Comparison of ENCODE assay signal across 31 mouse cellular contexts in the genomic region with DNA sequence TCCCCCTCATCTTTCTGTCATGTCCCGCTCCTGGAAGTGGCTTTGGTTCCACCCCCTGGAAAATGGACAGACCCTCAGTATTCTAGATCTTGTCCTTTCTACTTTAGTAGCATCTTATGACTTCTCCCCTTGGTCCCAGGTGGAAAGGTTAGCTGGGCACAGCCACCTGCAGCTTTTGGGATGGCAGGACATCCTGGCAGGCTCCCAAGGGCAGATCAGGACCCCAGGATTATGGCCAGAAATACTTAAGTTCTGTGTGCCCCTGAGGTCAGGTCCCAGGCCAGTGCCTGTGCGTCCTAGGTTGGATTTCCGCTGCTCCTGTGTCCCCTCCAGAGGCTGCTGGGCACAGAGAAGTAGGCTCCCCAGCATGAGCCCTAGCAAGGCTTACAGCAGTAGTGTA.
"Had no signal": no experiment of that assay in that cellular context is flagged by ENCODE, and none has a peak within 500 bp of the region (broad histone marks: within the 10 kb centered on the region; RNA-seq: fewer than 3 reads in every experiment).

No protein-coding gene starts in this region.

- H3K9ac ChIP-seq: limb, embryonic 12.5 days; limb, embryonic 13.5 days; limb, embryonic 15.5 days; liver, embryonic 12.5 days; liver, embryonic 13.5 days; liver, embryonic 14.5 days; liver, embryonic 15.5 days; liver, postnatal 0 days; lung, embryonic 14.5 days; lung, embryonic 15.5 days; midbrain, embryonic 12.5 days; midbrain, embryonic 15.5 days; neural tube, embryonic 12.5 days had no signal

- H3K4me2 ChIP-seq: limb, embryonic 12.5 days; limb, embryonic 13.5 days; limb, embryonic 15.5 days; liver, embryonic 11.5 days; liver, embryonic 12.5 days; liver, embryonic 13.5 days; liver, embryonic 15.5 days; lung, embryonic 14.5 days; lung, embryonic 15.5 days; midbrain, embryonic 12.5 days; midbrain, embryonic 15.5 days; neural tube, embryonic 12.5 days had no signal

- H3K4me3 ChIP-seq: left cerebral cortex, adult 2 months; limb, embryonic 10.5 days; limb, embryonic 12.5 days; limb, embryonic 13.5 days; limb, embryonic 15.5 days; liver, embryonic 12.5 days; liver, embryonic 13.5 days; liver, embryonic 15.5 days; lung, embryonic 15.5 days; megakaryocyte, embryonic 14.5 days; midbrain, embryonic 10.5 days; midbrain, embryonic 12.5 days; midbrain, embryonic 15.5 days; myocyte; neural tube, embryonic 12.5 days had no signal

- H3K27me3 ChIP-seq: midbrain, embryonic 15.5 days had no signal

- H3K36me3 ChIP-seq: limb, embryonic 10.5 days; liver, embryonic 12.5 days; liver, embryonic 13.5 days; liver, embryonic 15.5 days; lung, embryonic 15.5 days had no signal

- H3K4me1 ChIP-seq: liver, embryonic 13.5 days; liver, embryonic 15.5 days; lung, embryonic 15.5 days had no signal

- ATAC-seq: liver, embryonic 12.5 days; liver, postnatal 0 days; lung, postnatal 0 days; midbrain, embryonic 15.5 days; midbrain, embryonic 16.5 days had no signal

- H3K27ac ChIP-seq: left cerebral cortex, adult 2 months; limb, embryonic 10.5 days; limb, embryonic 12.5 days; limb, embryonic 13.5 days; limb, embryonic 15.5 days; liver, embryonic 12.5 days; liver, embryonic 13.5 days; liver, embryonic 14.5 days; liver, embryonic 15.5 days; lung, embryonic 15.5 days; macrophage; midbrain, embryonic 10.5 days; midbrain, embryonic 12.5 days; midbrain, embryonic 15.5 days; neural tube, embryonic 12.5 days had no signal

- DNase-seq: left cerebral cortex, postnatal 4 days; liver; liver, embryonic 13.5 days; liver, postnatal 0 days; lung, adult 18-20 months; lung, adult 2 months; lung, embryonic 14.5 days; lung, postnatal 10 days; lung, postnatal 14 days; lung, postnatal 36 days; lung, postnatal 4 days; midbrain, embryonic 14.5 days had no signal

- H3K9me3 ChIP-seq: limb, embryonic 10.5 days; limb, embryonic 12.5 days; limb, embryonic 13.5 days; limb, embryonic 15.5 days; liver, embryonic 12.5 days; liver, embryonic 13.5 days; liver, embryonic 15.5 days; lung, embryonic 15.5 days; midbrain, embryonic 10.5 days; midbrain, embryonic 12.5 days; midbrain, embryonic 15.5 days; neural tube, embryonic 12.5 days had no signal
